In genomic region chr2:146533118-146533949, GRCm38 (mm10) we compare ENCODE assay signal across 14 mouse cellular contexts. TPM values are rescaled to one million over a fixed set of nuclear protein-coding genes. Genes with fewer than 3 reads are reported as not detected.
DNase-seq lines count a peak whose midpoint lies in the region; ATAC-seq and TF ChIP-seq lines count a peak whose summit lies in the region.
"Had no signal": no experiment of that assay in that cellular context is flagged by ENCODE, and none has a peak within 500 bp of the region (broad histone marks: within the 10 kb centered on the region; RNA-seq: fewer than 3 reads in every experiment).

No protein-coding gene starts in this region.

- peak; percentile 90 for ATAC-seq in megakaryocyte-erythroid progenitor cell, adult 5-6 weeks (replicated peaks; ENCODE audit: low FRiP score, low TSS enrichment, poor library complexity, severe bottlenecking)
- ATAC-seq: inflammation-experienced regulatory T-cells, adult 6 months; Patski had no signal

- TF ChIP-seq POLR2A in embryonic fibroblast, embryonic 13.5 days (IDR thresholded peaks at IDR 0.05; ENCODE audit: low read depth, low read length), result no peak

- TF ChIP-seq CTCF in embryonic fibroblast, embryonic 13.5 days (IDR thresholded peaks at IDR 0.05; ENCODE audit: borderline replicate concordance, insufficient read depth, low read length), result no peak

- H3K4me1 ChIP-seq in embryonic fibroblast, embryonic 13.5 days (ENCODE audit: control insufficient read depth, insufficient read depth, low read length), result no peaks in the 10 kb centered on the region
- H3K4me1 ChIP-seq: limb, embryonic 13.5 days had no signal

- no peak overlapping the region for H3K4me3 ChIP-seq in embryonic fibroblast, embryonic 13.5 days (ENCODE audit: insufficient read depth, low read length)
- H3K4me3 ChIP-seq: limb, embryonic 13.5 days had no signal

- peak; percentile 29 for DNase-seq in adrenal gland, adult 2 months
- DNase-seq in adrenal gland, adult 18-20 months (ENCODE audit: low spot score in 2 of 2), result no peak
- DNase-seq in liver, result peak; percentile 28
- no peak for DNase-seq in gastrocnemius, postnatal 25 days
- no peak for DNase-seq in spleen, postnatal 36 days (ENCODE audit: low spot score in 2 of 2)
- no peak for DNase-seq in gastrocnemius, adult 18-20 months (ENCODE audit: low spot score)
- DNase-seq: cerebellum, postnatal 36 days; gastrocnemius, postnatal 10 days; thymus, postnatal 4 days had no signal

- H3K27ac ChIP-seq in embryonic fibroblast, embryonic 13.5 days (ENCODE audit: insufficient read depth, low read length), result 0 out of 2 replicates have a peak overlapping the region, but pooled peaks have one; percentile 13
- H3K27ac ChIP-seq: limb, embryonic 13.5 days had no signal

RNA-seq across cellular contexts. Expression of gene Ralgapa2, which starts 21.2 kb away (rescaled TPM):
- 10 to 100 TPM; 22.1 to 28.4 TPM for total RNA-seq in adrenal gland, adult 2 months (2021)
- polyA plus RNA-seq in adrenal gland, adult 2 months (2012; rRNA removed), result 10.2 and 12.9 TPM in 2 replicates
- 10 to 100 TPM; 24.6 to 37.7 TPM for total RNA-seq in adrenal gland, adult 18-20 months (2021)
- polyA plus RNA-seq in embryonic fibroblast, embryonic 13.5 days (2011; ENCODE audit: insufficient read length, low read depth, missing spikeins), result 3.9 and 5.2 TPM in 2 replicates
- 27.1 and 33.1 TPM in 2 replicates for total RNA-seq in megakaryocyte-erythroid progenitor cell, adult 5-6 weeks (2014; fragmentation: Nextera tagmentation)
- total RNA-seq in megakaryocyte-erythroid progenitor cell, adult 5-6 weeks (2017), result 10.8 and 11.4 TPM in 2 replicates
- 1 to 10 TPM; 6.5 to 8.0 TPM for total RNA-seq in gastrocnemius, postnatal 25 days (2021)
- 1 to 10 TPM; 8.3 to 9.3 TPM for total RNA-seq in gastrocnemius, adult 18-20 months (2021)

Comparison
In these comparisons a context has a peak if more than half of its experiments do, and no peak if none do; other contexts are left out.
1. DNase-seq: peak in adrenal gland, adult 2 months (single experiment) and liver (single experiment); none in adrenal gland, adult 18-20 months (0 of 2), gastrocnemius, postnatal 25 days (single experiment), spleen, postnatal 36 days (0 of 2) and gastrocnemius, adult 18-20 months (single experiment).